Mouse (Mus musculus) heart, adult 2 months (tissue): ENCODE data around the gene Rln3. TPM values are rescaled to one million over a fixed set of nuclear protein-coding genes. Genes with fewer than 3 reads are reported as not detected.
A peak's percentile ranks its signal among the peaks of the same experiment; 100 is the strongest.

Source experiments
- DNase-seq, 2 experiments: peaks; one replicate each; pipeline ENCODE4 v3.0.0; 2021
- H3K27ac ChIP-seq: fragments of 200-600 bp; 2 replicates; pipeline ENCODE4 v1.8.1; 2022
- H3K27me3 ChIP-seq: fragments of 200-500 bp; 2 replicates; pipeline ENCODE4 v1.6.1; 2012; ENCODE audit warnings: mild to moderate bottlenecking, low read length, inconsistent platforms, mixed read lengths; ENCODE audit not compliant: control insufficient read depth, insufficient read depth
- H3K36me3 ChIP-seq: fragments of 200-500 bp; 2 replicates; pipeline ENCODE4 v1.6.1; 2012; ENCODE audit warnings: low read length, inconsistent platforms; ENCODE audit not compliant: control insufficient read depth, insufficient read depth
- H3K4me1 ChIP-seq: fragments of 200-500 bp; 2 replicates; pipeline ENCODE4 v1.6.1; 2011; ENCODE audit warnings: low read length; ENCODE audit not compliant: control insufficient read depth, insufficient read depth
- H3K4me3 ChIP-seq: fragments of 200-600 bp; 2 replicates; pipeline ENCODE4 v1.8.1; 2022
- H3K79me2 ChIP-seq: fragments of 200-500 bp; replicated peaks from 2 replicates; pipeline ENCODE4 v1.6.1; 2012; ENCODE audit warnings: mild to moderate bottlenecking, inconsistent platforms, low read length, moderate library complexity, mixed read lengths; ENCODE audit not compliant: control insufficient read depth, insufficient read depth
- H3K9ac ChIP-seq: fragments of 200-500 bp; 2 replicates; pipeline ENCODE4 v1.6.1; 2012; ENCODE audit warnings: low read depth, mild to moderate bottlenecking, control low read depth, inconsistent platforms, low read length, mixed read lengths
- CTCF ChIP-seq: fragments of 200-600 bp; IDR thresholded peaks from 2 replicates; pipeline ENCODE4 v1.8.1; 2022; ENCODE audit warnings: antibody characterized with exemption, mild to moderate bottlenecking, moderate library complexity
- EP300 ChIP-seq: fragments of 200-500 bp; IDR thresholded peaks from 2 replicates; pipeline ENCODE4 v1.6.1; 2011; ENCODE audit warnings: low read depth, low read length, control low read depth; ENCODE audit not compliant: insufficient read depth
- POLR2A ChIP-seq: fragments of 200-500 bp; IDR thresholded peaks from 2 replicates; pipeline ENCODE4 v1.6.1; 2011; ENCODE audit warnings: mild to moderate bottlenecking, low read depth, low read length, control low read depth; ENCODE audit not compliant: insufficient read depth
- WGBS: fragments of 180-500 bp; shearing (Covaris S2); methylation state at CpG from one replicate; pipeline ENCODE4 v1.1.7; 2018; 5-methylcytosine and 5-hydroxymethylcytosine counted together
- intact Hi-C: fragments of 180-260 bp; cut with DNase I; formaldehyde crosslinking; loops from one replicate; pipeline ENCODE4 v1.15.1; 2025
- polyA plus RNA-seq: library from polyadenylated mRNA; depleted of rRNA; stranded (reverse); fragments of >200 nt; gene quantifications from 2 replicates; pipeline ENCODE4 v1.2.3, GENCODE M21; 2012
- total RNA-seq, 2 experiments: library from RNA; stranded (reverse); gene quantifications; 2 replicates each; pipeline ENCODE4 v1.2.3; 2021

The Rln3 gene
- total and polyA plus RNA-seq, 3 experiments, result not detected

- Histone ChIP-seq H3K27ac (no peak overlapping the region), H3K9ac (no peak overlapping the region), H3K79me2 (no peaks in the 10 kb centered on the region), H3K4me3 (no peak overlapping the region), H3K27me3 (no peaks in the 10 kb centered on the region), H3K36me3 (no peaks in the 10 kb centered on the region), H3K4me1 (peaks cover 2% of the 10 kb centered on the region)
- intact Hi-C loops, result loop anchor here (1.0 to 2.0 kb wide), 3 partner anchors 26 to 318 kb away; partner anchors contain the start of gene Gm10643
- WGBS, result 6% methylated on average over 5 of the region's 5 CpGs
- DNase-seq, result peak; percentile 63 to 75
- TF ChIP-seq POLR2A (no peak), CTCF (peak; percentile 95), EP300 (peak; percentile 48; the same call in 1 of the 2 replicates)
Observed at GRCm38 (mm10) chr8:84039050-84039449, 5.8 kb downstream of the Rln3 start.

GRCm38 (mm10) chr8:84038015-84038414, 6.8 kb downstream of the Rln3 start:
- H3K27me3 ChIP-seq, result no peaks in the 10 kb centered on the region
- H3K27ac ChIP-seq, result no peak overlapping the region
- DNase-seq, result peak; percentile 56 to 68
- H3K4me1 ChIP-seq, result peaks cover 2% of the 10 kb centered on the region
- TF ChIP-seq EP300, result no peak
- H3K36me3 ChIP-seq, result no peaks in the 10 kb centered on the region
- intact Hi-C loops, result loop anchor here (2.0 kb wide), 2 partner anchors 27 to 149 kb away; partner anchors contain the start of gene Gm10643
- no peaks in the 10 kb centered on the region for H3K79me2 ChIP-seq
- no peak overlapping the region for H3K4me3 ChIP-seq
- no peak overlapping the region for H3K9ac ChIP-seq
- 44% methylated on average over 5 of the region's 5 CpGs for WGBS

- 79% methylated on average over 4 of the region's 4 CpGs for WGBS
- intact Hi-C loops, result no loop called here
- TF ChIP-seq EP300 (no peak), POLR2A (no peak), CTCF (no peak)
- peaks cover under 1% of the 10 kb centered on the region; the same call in 1 of the 2 replicates for H3K4me1 ChIP-seq
- no peaks in the 10 kb centered on the region for H3K27me3 ChIP-seq
- H3K79me2 ChIP-seq, result no peaks in the 10 kb centered on the region
- H3K27ac ChIP-seq, result no peak overlapping the region
- H3K4me3 ChIP-seq, result no peak overlapping the region
- no peaks in the 10 kb centered on the region for H3K36me3 ChIP-seq
- no peak overlapping the region for H3K9ac ChIP-seq
- DNase-seq, result no peak
Observed at GRCm38 (mm10) chr8:84032777-84033176, 12.0 kb downstream of the Rln3 start.

GRCm38 (mm10) chr8:84029272-84029671, 15.5 kb downstream of the Rln3 start:
- no peak for TF ChIP-seq CTCF
- no peak for TF ChIP-seq POLR2A
- TF ChIP-seq EP300, result no peak
- Histone ChIP-seq H3K27ac (no peak overlapping the region), H3K9ac (no peak overlapping the region), H3K79me2 (no peaks in the 10 kb centered on the region), H3K4me1 (no peaks in the 10 kb centered on the region), H3K36me3 (no peaks in the 10 kb centered on the region), H3K4me3 (no peak overlapping the region), H3K27me3 (no peaks in the 10 kb centered on the region)
- 81% methylated on average over 5 of the region's 5 CpGs for WGBS
- intact Hi-C loops, result no loop called here
- DNase-seq, result no peak

GRCm38 (mm10) chr8:84027449-84027848, 17.4 kb downstream of the Rln3 start:
- H3K36me3 ChIP-seq, result peaks cover 4% of the 10 kb centered on the region; the same call in 1 of the 2 replicates
- H3K4me3 ChIP-seq, result no peak overlapping the region
- intact Hi-C loops, result no loop called here
- H3K27ac ChIP-seq, result no peak overlapping the region
- WGBS, result 14% methylated on average over 10 of the region's 10 CpGs
- H3K79me2 ChIP-seq, result no peaks in the 10 kb centered on the region
- no peak for DNase-seq
- H3K9ac ChIP-seq, result no peak overlapping the region
- TF ChIP-seq POLR2A (no peak), EP300 (no peak), CTCF (no peak)
- H3K27me3 ChIP-seq, result no peaks in the 10 kb centered on the region
- peaks cover 9% of the 10 kb centered on the region for H3K4me1 ChIP-seq

- peak overlapping the region; percentile 37 for H3K4me3 ChIP-seq
- H3K36me3 ChIP-seq, result peaks cover 4% of the 10 kb centered on the region; the same call in 1 of the 2 replicates
- peaks cover 9% of the 10 kb centered on the region for H3K4me1 ChIP-seq
- peak overlapping the region; percentile 21; the same call in 1 of the 2 replicates for H3K9ac ChIP-seq
- no peaks in the 10 kb centered on the region for H3K79me2 ChIP-seq
- intact Hi-C loops, result loop anchor here (2.0 kb wide), 1 partner anchor 15 kb away; no protein-coding TSS in a partner anchor
- H3K27ac ChIP-seq, result no peak overlapping the region
- DNase-seq, result peak; percentile 43 to 62
- no peaks in the 10 kb centered on the region; the same call in 1 of the 2 replicates for H3K27me3 ChIP-seq
- TF ChIP-seq POLR2A, result no peak
- TF ChIP-seq EP300, result no peak
- no peak for TF ChIP-seq CTCF
- 4% methylated on average over 41 of the region's 41 CpGs for WGBS
Observed at GRCm38 (mm10) chr8:84025863-84026262, 18.9 kb downstream of the Rln3 start.
